ENCODE assay signal across 12 mouse cellular contexts in genomic region chr19:7218753-7219152, GRCm38 (mm10). TPM values are rescaled to one million over a fixed set of nuclear protein-coding genes. Genes with fewer than 3 reads are reported as not detected.
"Had no signal": no experiment of that assay in that cellular context is flagged by ENCODE, and none has a peak within 500 bp of the region (broad histone marks: within the 10 kb centered on the region; RNA-seq: fewer than 3 reads in every experiment).

No protein-coding gene starts in this region.

- DNase-seq: kidney, adult 2 months; kidney, postnatal 10 days; kidney, postnatal 36 days; lung, adult 2 months; lung, postnatal 14 days; midbrain, embryonic 14.5 days; thymus, postnatal 25 days had no signal

- H3K9me3 ChIP-seq: kidney, embryonic 15.5 days; limb, embryonic 13.5 days had no signal

- H3K9ac ChIP-seq: kidney, embryonic 15.5 days had no signal

- ATAC-seq: hindbrain, postnatal 0 days; inflammation-experienced regulatory T-cells, adult 6 months; intestine, embryonic 16.5 days had no signal

- H3K27ac ChIP-seq: hindbrain, postnatal 0 days; kidney, embryonic 15.5 days; limb, embryonic 13.5 days had no signal

- H3K27me3 ChIP-seq: kidney, embryonic 15.5 days; limb, embryonic 13.5 days had no signal

RNA-seq across cellular contexts. Expression of gene Rcor2, which starts 48.4 kb away (rescaled TPM):
- polyA plus RNA-seq: inflammation-experienced regulatory T-cells, adult 6 months had no signal
